Mouse (Mus musculus): Measurements from ENCODE around the gene Slc25a23.
"Not testable (repeated sequence)": the region's sequence is repeated elsewhere in the genome, so short reads cannot be mapped to it uniquely, and the experiment has no call there.

The Slc25a23 gene

GRCm38 (mm10) chr17:57070699-57071098 is 11.0 kb upstream of the Slc25a23 start:
- no peak for DNase-seq

- no peak for DNase-seq
Observed at GRCm38 (mm10) chr17:57070272-57070671, 10.6 kb upstream of the Slc25a23 start.

GRCm38 (mm10) chr17:57066908-57067307 is 7.2 kb upstream of the Slc25a23 start:
- no peak for DNase-seq

- no peak for DNase-seq
Observed at GRCm38 (mm10) chr17:57063031-57063430, 3.4 kb upstream of the Slc25a23 start.

- DNase-seq = no peak
Observed at GRCm38 (mm10) chr17:57062548-57062947, 2.9 kb upstream of the Slc25a23 start.

GRCm38 (mm10) chr17:57062011-57062521 is 2.4 kb upstream of the Slc25a23 start:
- DNase-seq = peak; percentile 71

- peak; percentile 47 for DNase-seq
Observed at GRCm38 (mm10) chr17:57061069-57061468, 1.4 kb upstream of the Slc25a23 start.

- peak; percentile 99 for DNase-seq
Observed at GRCm38 (mm10) chr17:57060231-57060801, 653 bp upstream of the Slc25a23 start.

GRCm38 (mm10) chr17:57058891-57059485 is 675 bp downstream of the Slc25a23 start, which contains the start of gene Crb3:
Crb3 (plus strand) TSS chr17:57059105.
- DNase-seq = peak; percentile 60

- no peak for DNase-seq
Observed at GRCm38 (mm10) chr17:57056246-57056645, 3.4 kb downstream of the Slc25a23 start.

- DNase-seq = not testable (repeated sequence)
Observed at GRCm38 (mm10) chr17:57051679-57052078, 8.0 kb downstream of the Slc25a23 start.

- DNase-seq = no peak
Observed at GRCm38 (mm10) chr17:57048816-57049215, 10.8 kb downstream of the Slc25a23 start.

GRCm38 (mm10) chr17:57047406-57047805 is 12.3 kb downstream of the Slc25a23 start:
- no peak for DNase-seq

- no peak for DNase-seq
Observed at GRCm38 (mm10) chr17:57041554-57041953, 18.1 kb downstream of the Slc25a23 start, which contains the start of gene Slc25a41. Slc25a41 (minus strand) TSS chr17:57041654.

GRCm38 (mm10) chr17:57038978-57039377 is 20.7 kb downstream of the Slc25a23 start:
- DNase-seq = no peak

- DNase-seq = peak; percentile 38
Observed at GRCm38 (mm10) chr17:57032854-57033253, 26.8 kb downstream of the Slc25a23 start.

GRCm38 (mm10) chr17:57031661-57032420 is 27.8 kb downstream of the Slc25a23 start:
- peak; percentile 99 for DNase-seq

GRCm38 (mm10) chr17:57030931-57031660 is 28.6 kb downstream of the Slc25a23 start, which contains the start of gene Khsrp:
Khsrp (minus strand) TSS chr17:57031522.
- DNase-seq = no peak

GRCm38 (mm10) chr17:57029691-57030090 is 30.0 kb downstream of the Slc25a23 start:
- no peak for DNase-seq

- no peak for DNase-seq
Observed at GRCm38 (mm10) chr17:57027471-57027870, 32.2 kb downstream of the Slc25a23 start.

GRCm38 (mm10) chr17:57020960-57021359 is 38.7 kb downstream of the Slc25a23 start:
- DNase-seq = no peak

- no peak for DNase-seq
Observed at GRCm38 (mm10) chr17:57019693-57020092, 40.0 kb downstream of the Slc25a23 start.
